Mouse (Mus musculus): ENCODE results near the gene Fli1. TPM values are rescaled to one million over a fixed set of nuclear protein-coding genes. Genes with fewer than 3 reads are reported as not detected.

The Fli1 gene
- polyA plus RNA-seq, 1 experiment from 2014 or later, result 20.2 TPM

DNA sequence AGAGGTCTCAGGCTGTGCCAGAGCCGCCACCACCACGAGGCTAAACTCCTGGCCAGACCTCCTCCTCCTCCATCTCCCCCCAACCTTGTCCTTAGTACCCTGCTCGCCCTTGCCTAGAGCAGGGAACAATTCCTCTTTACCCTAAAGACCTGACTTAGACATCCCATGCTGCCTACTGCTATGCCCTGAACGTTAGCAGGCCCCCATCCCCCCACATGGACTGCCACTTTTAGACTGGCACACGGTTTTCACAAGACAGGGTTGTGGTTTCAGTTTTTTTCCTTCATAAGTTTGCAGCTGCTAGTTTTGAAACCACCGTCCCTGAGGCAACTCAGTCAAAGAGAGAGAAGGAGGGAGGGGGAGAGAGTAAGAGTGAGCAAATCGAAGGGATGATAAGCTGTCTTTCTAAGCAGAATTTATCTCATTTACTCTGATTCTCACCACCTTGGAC is 32.9 kb downstream of the Fli1 start:
- no peak overlapping the region for H3K27ac ChIP-seq (ENCODE audit: poor library complexity, severe bottlenecking)

DNA sequence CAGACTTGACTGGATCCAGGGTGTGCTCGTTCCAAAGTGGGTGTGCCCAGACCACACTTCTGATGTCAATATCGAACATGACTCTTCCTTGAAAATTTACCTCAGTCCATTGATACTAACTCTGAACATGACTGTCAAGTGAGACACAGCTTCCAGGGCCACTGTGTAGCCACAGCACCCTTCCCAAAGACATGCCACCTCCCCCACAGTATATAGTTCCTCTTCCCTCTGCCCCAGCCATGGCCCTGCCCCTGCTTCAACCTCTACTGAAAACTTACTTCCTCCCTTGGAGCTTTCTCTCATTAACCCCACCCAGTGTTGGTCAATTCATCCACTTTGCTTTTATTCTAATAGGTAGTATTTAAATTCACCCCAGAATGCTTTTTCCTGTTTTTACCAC is 34.0 kb downstream of the Fli1 start:
- H3K9ac ChIP-seq, result no peak overlapping the region
- H3K36me3 ChIP-seq, result no peaks in the 10 kb centered on the region
- no peaks in the 10 kb centered on the region for H3K27me3 ChIP-seq (replicated peaks)
- no peak overlapping the region for H3K4me3 ChIP-seq
- no peak overlapping the region for H3K27ac ChIP-seq (ENCODE audit: poor library complexity, severe bottlenecking)
- no peak for ATAC-seq (ENCODE audit: insufficient number of reproducible peaks, low FRiP score)
- peaks cover 49% of the 10 kb centered on the region for H3K4me1 ChIP-seq (replicated peaks)
- no peak overlapping the region for H3K4me2 ChIP-seq
- WGBS, result 68% methylated on average over 2 of the region's 2 CpGs
- no peaks in the 10 kb centered on the region for H3K9me3 ChIP-seq (replicated peaks)

More for the DNA sequence above, 32.9 kb downstream of the Fli1 start:
- H3K9me3 ChIP-seq (replicated peaks), result no peaks in the 10 kb centered on the region
- no peak overlapping the region for H3K4me3 ChIP-seq
- no peak overlapping the region for H3K9ac ChIP-seq
- no peak for ATAC-seq (ENCODE audit: insufficient number of reproducible peaks, low FRiP score)
- 50% methylated on average over 7 of the region's 7 CpGs for WGBS
- H3K4me2 ChIP-seq, result no peak overlapping the region
- H3K36me3 ChIP-seq, result no peaks in the 10 kb centered on the region
- H3K27me3 ChIP-seq (replicated peaks), result no peaks in the 10 kb centered on the region
- H3K4me1 ChIP-seq (replicated peaks), result peaks cover 47% of the 10 kb centered on the region

DNA sequence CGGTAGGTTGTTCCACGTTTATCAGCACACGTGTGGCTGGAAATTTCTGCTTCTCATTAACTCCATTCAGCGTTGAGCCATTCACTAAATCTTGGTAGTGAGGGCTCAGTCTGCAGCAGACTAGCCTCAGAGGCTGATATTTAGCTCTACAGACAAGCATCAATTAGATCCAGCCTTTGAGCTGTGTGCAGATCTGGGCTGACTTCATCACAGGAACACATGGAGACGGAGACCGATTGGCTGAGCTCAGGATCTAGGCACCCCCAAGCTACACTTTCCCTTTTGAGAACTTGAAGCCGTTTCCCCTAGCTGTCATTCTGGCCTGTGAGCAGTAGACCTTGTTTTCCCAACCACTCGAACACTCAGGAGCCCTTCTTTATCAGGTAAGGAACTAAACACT is 34.5 kb downstream of the Fli1 start:
- Histone ChIP-seq H3K9ac (no peak overlapping the region), H3K27ac (ENCODE audit: poor library complexity, severe bottlenecking) (no peak overlapping the region), H3K27me3 (replicated peaks) (no peaks in the 10 kb centered on the region), H3K4me3 (no peak overlapping the region), H3K9me3 (replicated peaks) (no peaks in the 10 kb centered on the region), H3K4me1 (replicated peaks) (peaks cover 49% of the 10 kb centered on the region), H3K4me2 (no peak overlapping the region), H3K36me3 (no peaks in the 10 kb centered on the region)
- ATAC-seq (ENCODE audit: insufficient number of reproducible peaks, low FRiP score), result no peak
- 52% methylated on average over 8 of the region's 8 CpGs for WGBS

DNA sequence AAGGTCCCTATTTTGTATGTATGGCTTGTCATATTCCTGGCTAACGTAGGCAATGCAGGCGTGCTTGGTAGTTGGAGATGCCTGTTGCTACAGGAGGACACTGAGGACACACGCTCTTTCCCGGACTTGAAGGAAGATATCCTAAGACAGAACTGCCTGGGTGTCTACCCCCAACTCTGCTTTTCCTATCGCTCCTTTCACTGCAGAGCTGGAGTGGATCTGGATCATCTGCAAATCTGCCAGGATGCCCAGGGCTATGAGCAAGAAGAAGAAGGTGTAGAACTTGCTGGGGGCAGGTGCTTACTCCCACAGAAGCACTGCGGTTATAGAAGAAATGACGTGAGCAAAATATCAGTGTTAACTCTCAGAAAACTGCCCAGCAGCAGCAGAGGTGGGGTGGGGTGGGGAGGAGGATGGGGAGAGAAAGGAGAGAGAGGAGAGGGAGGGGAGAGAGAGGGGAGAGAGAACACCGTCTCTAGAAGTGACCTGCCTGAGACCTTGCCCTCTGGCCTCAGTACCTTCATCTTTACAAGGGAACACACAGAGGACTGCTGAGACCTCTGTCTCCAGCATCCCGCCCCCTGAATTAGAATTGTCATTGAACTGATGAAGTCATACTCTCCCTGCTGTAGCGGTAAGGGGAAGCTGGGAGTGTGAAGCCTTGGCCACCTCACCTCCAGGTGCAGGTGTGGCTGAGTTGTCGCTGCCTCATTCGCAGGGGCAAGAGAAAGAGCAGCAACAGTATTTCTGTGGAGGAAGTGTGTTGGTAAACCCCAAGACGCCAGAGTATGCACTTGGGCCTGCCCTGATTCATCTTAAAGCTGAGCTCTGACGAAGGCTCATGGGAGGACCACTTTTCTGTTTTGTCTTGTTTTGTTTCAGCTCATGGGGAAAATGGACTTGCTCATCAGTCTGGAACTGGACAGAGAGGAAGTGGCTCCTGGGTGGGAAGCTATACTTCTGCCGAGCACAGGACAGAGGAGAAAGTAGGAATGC is 35.5 kb downstream of the Fli1 start:
- 72% methylated on average over 15 of the region's 15 CpGs for WGBS
- H3K9ac ChIP-seq, result no peak overlapping the region
- H3K27ac ChIP-seq (ENCODE audit: poor library complexity, severe bottlenecking), result peak overlapping the region; percentile 45; the same call in 1 of the 2 replicates
- no peak for ATAC-seq (ENCODE audit: insufficient number of reproducible peaks, low FRiP score)
- peaks cover 49% of the 10 kb centered on the region for H3K4me1 ChIP-seq (replicated peaks)
- no peaks in the 10 kb centered on the region for H3K27me3 ChIP-seq (replicated peaks)
- H3K9me3 ChIP-seq (replicated peaks), result no peaks in the 10 kb centered on the region
- no peak overlapping the region for H3K4me2 ChIP-seq
- no peak overlapping the region for H3K4me3 ChIP-seq
- no peaks in the 10 kb centered on the region for H3K36me3 ChIP-seq

DNA sequence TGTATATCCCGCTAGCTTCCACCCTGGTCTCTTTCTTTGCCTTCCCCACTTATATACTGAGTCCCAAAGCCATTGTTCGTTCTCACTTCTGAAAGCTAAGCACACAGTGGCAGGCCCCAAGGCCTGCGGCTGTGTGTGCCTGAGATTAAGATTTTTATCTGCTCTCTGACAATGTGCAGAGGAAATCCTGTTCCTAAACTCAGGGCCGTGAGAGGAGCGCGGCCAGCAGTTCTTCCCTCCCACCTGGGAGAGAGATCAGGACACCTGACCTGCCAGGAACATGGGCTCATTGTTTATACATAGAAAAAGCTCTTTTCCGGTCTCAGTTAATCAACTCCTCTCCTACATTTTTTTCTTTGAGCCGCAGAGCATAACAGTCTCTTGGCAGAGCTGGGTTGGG is 36.5 kb downstream of the Fli1 start:
- H3K9ac ChIP-seq, result no peak overlapping the region
- H3K27me3 ChIP-seq (replicated peaks), result no peaks in the 10 kb centered on the region
- no peak overlapping the region for H3K4me3 ChIP-seq
- H3K4me2 ChIP-seq, result no peak overlapping the region
- H3K27ac ChIP-seq (ENCODE audit: poor library complexity, severe bottlenecking), result peak overlapping the region; percentile 41; the same call in 1 of the 2 replicates
- WGBS, result 25% methylated on average over 8 of the region's 8 CpGs
- H3K4me1 ChIP-seq (replicated peaks), result peaks cover 49% of the 10 kb centered on the region
- ATAC-seq (ENCODE audit: insufficient number of reproducible peaks, low FRiP score), result peak; percentile 42; the same call in 1 of the 2 replicates
- H3K36me3 ChIP-seq, result no peaks in the 10 kb centered on the region
- no peaks in the 10 kb centered on the region for H3K9me3 ChIP-seq (replicated peaks)

DNA sequence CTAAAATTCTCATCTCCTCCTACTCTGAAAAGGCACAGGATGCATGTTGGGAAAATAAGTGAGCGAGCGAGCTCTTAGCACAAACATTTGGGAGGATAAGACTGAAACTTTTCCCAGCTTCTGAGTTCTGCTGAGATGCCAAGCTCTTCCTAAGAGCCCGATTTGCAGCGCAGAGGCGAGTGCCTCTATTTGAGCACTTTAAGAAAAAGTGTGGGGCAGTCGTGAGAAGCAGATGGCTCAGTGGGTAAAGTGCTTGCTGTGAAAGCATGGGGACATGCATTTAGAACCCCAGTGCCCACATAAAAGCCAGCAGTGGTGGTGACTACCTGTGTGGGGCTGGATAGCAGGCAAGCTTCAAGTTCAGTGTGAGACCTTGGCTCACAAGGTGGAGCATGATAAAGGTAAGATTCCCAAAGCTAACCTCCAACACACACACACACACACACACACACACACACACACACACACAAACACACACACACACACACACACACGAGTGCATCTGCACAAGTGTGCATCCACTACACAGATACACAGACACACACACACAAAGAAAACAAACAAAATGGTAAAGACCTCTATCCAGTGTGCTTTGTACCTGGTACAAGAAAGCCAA is 37.1 kb downstream of the Fli1 start:
- no peak overlapping the region for H3K4me2 ChIP-seq
- H3K36me3 ChIP-seq, result no peaks in the 10 kb centered on the region
- no peak for ATAC-seq (ENCODE audit: insufficient number of reproducible peaks, low FRiP score)
- H3K27ac ChIP-seq (ENCODE audit: poor library complexity, severe bottlenecking), result peak overlapping the region; percentile 41; the same call in 1 of the 2 replicates
- H3K9me3 ChIP-seq (replicated peaks), result no peaks in the 10 kb centered on the region
- no peak overlapping the region for H3K9ac ChIP-seq
- H3K27me3 ChIP-seq (replicated peaks), result no peaks in the 10 kb centered on the region
- no peak overlapping the region for H3K4me3 ChIP-seq
- WGBS, result 82% methylated on average over 7 of the region's 7 CpGs
- H3K4me1 ChIP-seq (replicated peaks), result peaks cover 52% of the 10 kb centered on the region

DNA sequence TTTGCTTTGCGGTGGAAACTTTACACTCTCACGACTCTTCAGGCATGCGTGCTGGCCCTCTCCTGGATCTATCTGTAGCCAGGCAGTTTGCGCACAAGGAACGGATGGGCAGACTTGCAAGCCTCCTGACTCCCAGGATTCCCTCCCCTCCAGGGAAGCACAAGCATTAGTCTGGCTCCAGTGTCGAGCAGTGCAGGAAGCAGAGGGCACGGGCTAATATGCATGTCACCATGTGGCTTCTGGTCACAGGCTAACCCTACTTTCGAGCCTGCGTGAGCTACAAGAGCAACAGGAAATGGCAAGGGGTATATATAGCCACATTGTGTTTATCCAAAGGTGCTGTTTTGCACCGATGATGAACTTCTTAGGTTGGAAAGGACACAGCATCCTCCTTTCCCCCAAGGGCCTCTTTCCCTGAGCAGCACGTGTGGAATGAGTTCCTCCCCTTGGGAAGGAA is 38.6 kb downstream of the Fli1 start:
- Histone ChIP-seq H3K36me3 (no peaks in the 10 kb centered on the region), H3K9me3 (replicated peaks) (no peaks in the 10 kb centered on the region), H3K4me3 (no peak overlapping the region), H3K27ac (ENCODE audit: poor library complexity, severe bottlenecking) (no peak overlapping the region), H3K4me2 (no peak overlapping the region), H3K27me3 (replicated peaks) (no peaks in the 10 kb centered on the region), H3K9ac (no peak overlapping the region), H3K4me1 (replicated peaks) (peaks cover 51% of the 10 kb centered on the region)
- WGBS, result 57% methylated on average over 11 of the region's 11 CpGs
- ATAC-seq (ENCODE audit: insufficient number of reproducible peaks, low FRiP score), result no peak

DNA sequence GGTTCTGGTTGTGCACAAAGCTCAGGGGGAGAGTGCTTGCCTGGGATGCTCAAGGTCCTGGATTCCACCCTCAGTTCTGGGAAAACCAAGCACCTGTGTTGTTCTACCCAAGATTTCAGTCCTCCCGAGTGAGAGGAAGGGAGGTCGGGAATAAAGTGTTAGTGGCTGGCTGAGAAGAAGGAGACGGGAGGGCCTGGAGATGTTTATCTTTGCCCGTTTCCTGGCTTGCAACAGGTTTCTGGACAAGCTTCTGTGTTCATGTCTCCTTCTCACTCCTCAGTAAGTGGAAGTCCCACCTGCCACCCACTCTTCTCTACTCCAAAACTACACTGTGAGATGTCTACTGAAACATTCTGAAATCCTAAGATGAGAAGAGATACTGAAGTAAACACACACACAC is 39.2 kb downstream of the Fli1 start:
- no peaks in the 10 kb centered on the region for H3K36me3 ChIP-seq
- H3K9ac ChIP-seq, result no peak overlapping the region
- WGBS, result 35% methylated on average over 4 of the region's 4 CpGs
- H3K9me3 ChIP-seq (replicated peaks), result no peaks in the 10 kb centered on the region
- no peak overlapping the region for H3K4me3 ChIP-seq
- H3K4me1 ChIP-seq (replicated peaks), result peaks cover 45% of the 10 kb centered on the region
- no peak overlapping the region for H3K27ac ChIP-seq (ENCODE audit: poor library complexity, severe bottlenecking)
- H3K4me2 ChIP-seq, result no peak overlapping the region
- no peaks in the 10 kb centered on the region for H3K27me3 ChIP-seq (replicated peaks)
- ATAC-seq (ENCODE audit: insufficient number of reproducible peaks, low FRiP score), result no peak

DNA sequence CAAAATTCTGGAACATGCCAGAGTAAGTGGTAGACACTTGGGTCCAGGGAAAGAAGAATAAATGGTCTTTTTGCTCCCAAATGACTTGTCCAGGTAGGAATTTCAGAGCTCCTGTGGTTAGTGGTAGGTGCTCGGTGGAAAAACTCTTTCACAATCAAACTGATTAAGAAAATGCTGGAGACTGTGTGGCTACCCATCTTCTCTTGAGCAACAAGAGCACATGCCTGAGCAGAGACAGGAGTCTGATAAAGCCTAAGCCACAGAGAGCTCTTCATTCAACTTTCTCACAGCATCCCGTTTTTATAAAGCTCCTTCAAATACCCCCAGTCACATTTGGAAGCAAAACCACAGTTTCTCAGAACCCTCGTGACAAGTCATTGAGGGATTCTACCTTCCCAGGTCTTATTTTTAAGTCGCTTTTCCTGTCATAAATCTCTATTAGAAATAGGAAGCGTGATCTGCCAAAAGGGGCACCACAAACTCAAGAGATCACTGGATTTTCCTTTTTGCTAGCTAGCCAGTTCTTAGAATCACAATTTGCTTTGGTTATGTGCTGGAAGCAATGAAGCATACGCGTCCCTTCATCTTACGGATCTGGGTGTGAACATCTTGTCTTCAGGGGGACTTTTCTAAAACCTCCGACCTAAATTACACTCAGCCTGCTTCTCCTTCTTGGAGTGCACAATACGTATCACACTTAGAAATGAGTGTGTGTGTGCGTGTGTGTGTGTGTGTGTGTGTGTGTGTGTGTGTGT is 40.2 kb downstream of the Fli1 start:
- H3K9me3 ChIP-seq (replicated peaks), result no peaks in the 10 kb centered on the region
- no peak for ATAC-seq (ENCODE audit: insufficient number of reproducible peaks, low FRiP score)
- H3K9ac ChIP-seq, result no peak overlapping the region
- H3K4me2 ChIP-seq, result no peak overlapping the region
- no peak overlapping the region for H3K4me3 ChIP-seq
- peaks cover 38% of the 10 kb centered on the region for H3K4me1 ChIP-seq (replicated peaks)
- no peaks in the 10 kb centered on the region for H3K27me3 ChIP-seq (replicated peaks)
- H3K36me3 ChIP-seq, result no peaks in the 10 kb centered on the region
- no peak overlapping the region for H3K27ac ChIP-seq (ENCODE audit: poor library complexity, severe bottlenecking)
- 79% methylated on average over 11 of the region's 11 CpGs for WGBS

DNA sequence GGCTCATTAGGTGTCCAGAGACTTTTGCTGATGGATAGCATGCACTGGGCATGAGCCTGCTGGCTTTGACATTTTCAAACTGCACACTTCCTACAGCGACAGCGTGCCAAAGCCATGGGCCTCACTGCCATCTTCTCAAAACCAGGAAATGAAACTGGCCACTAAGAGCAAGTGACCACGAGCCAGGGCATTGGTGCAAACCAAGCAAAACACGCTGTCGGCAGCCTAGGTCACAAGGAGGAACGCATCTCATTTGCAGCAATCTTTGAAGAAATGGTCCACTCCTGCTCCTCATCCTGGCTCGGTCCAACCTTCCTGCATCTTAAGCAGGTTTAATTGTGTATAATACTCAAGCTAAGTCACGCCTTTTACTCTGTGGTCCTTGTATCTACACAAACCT is 41.8 kb downstream of the Fli1 start:
- Histone ChIP-seq H3K27ac (ENCODE audit: poor library complexity, severe bottlenecking) (no peak overlapping the region), H3K4me3 (no peak overlapping the region), H3K9ac (no peak overlapping the region), H3K9me3 (replicated peaks) (no peaks in the 10 kb centered on the region), H3K4me1 (replicated peaks) (peaks cover 26% of the 10 kb centered on the region), H3K27me3 (replicated peaks) (no peaks in the 10 kb centered on the region), H3K4me2 (no peak overlapping the region), H3K36me3 (no peaks in the 10 kb centered on the region)
- ATAC-seq (ENCODE audit: insufficient number of reproducible peaks, low FRiP score), result no peak
- 84% methylated on average over 8 of the region's 8 CpGs for WGBS

DNA sequence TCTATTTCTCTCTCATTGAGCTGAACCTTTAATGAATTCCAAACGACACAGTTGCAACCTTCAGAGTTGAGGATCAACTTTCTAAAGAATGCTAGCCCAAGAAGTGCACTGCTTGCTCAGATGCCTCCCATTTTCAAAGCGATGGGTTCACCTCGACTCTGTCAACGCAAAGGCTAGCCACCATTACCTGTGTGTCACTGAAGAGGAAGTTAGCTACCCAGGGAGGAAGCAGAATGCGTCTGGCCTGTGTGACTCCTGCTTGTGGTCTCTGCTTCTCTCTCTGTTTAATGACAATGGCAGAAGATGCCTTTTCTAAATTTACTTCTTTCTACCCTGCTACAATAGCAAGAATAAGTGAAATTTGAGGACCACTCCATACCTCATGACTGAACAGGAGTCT is 42.6 kb downstream of the Fli1 start:
- 59% methylated on average over 5 of the region's 5 CpGs for WGBS
- ATAC-seq (ENCODE audit: insufficient number of reproducible peaks, low FRiP score), result no peak
- no peak overlapping the region for H3K27ac ChIP-seq (ENCODE audit: poor library complexity, severe bottlenecking)

More for the DNA sequence above, 42.6 kb downstream of the Fli1 start:
- H3K9ac ChIP-seq, result no peak overlapping the region
- H3K4me3 ChIP-seq, result no peak overlapping the region
- H3K27me3 ChIP-seq (replicated peaks), result no peaks in the 10 kb centered on the region
- H3K4me2 ChIP-seq, result no peak overlapping the region
- H3K4me1 ChIP-seq (replicated peaks), result peaks cover 28% of the 10 kb centered on the region
- no peaks in the 10 kb centered on the region for H3K9me3 ChIP-seq (replicated peaks)
- no peaks in the 10 kb centered on the region for H3K36me3 ChIP-seq
